Mouse (Mus musculus) stomach, embryonic 16.5 days (tissue): ENCODE measurements at regions not wholly inside any gene's neighbourhood (a gene's known extent, or its start where the extent isn't known, plus 50 kb on each side); places are given as distances from the start of the nearest gene placed in this dataset.

Experiments
- ATAC-seq: fragments of 200-750 bp; cut with Nextera tagmentation; 2 replicates; pipeline ENCODE4 v1.8.0; 2017; ENCODE audit warnings: moderate number of reproducible peaks, moderate TSS enrichment; ENCODE audit not compliant: insufficient read depth, low FRiP score
- H3K27ac ChIP-seq: fragments of 300-500 bp; sonication (generic); 2 replicates; pipeline ENCODE4 v1.5.1; 2014; ENCODE audit warnings: low read length
- H3K27me3 ChIP-seq: fragments of 300-500 bp; sonication (generic); 2 replicates; pipeline ENCODE4 v1.6.1; 2014; ENCODE audit warnings: low read length, control low read depth, mixed read lengths; ENCODE audit not compliant: control insufficient read depth, insufficient read depth
- H3K36me3 ChIP-seq: fragments of 300-500 bp; sonication (generic); 2 replicates; pipeline ENCODE4 v1.6.1; 2014; ENCODE audit warnings: low read length; ENCODE audit not compliant: control insufficient read depth, insufficient read depth
- H3K4me1 ChIP-seq: fragments of 300-500 bp; sonication (generic); 2 replicates; pipeline ENCODE4 v1.6.1; 2014; ENCODE audit warnings: low read length, control low read depth, mixed read lengths; ENCODE audit not compliant: control insufficient read depth, insufficient read depth
- H3K4me2 ChIP-seq: fragments of 300-500 bp; sonication (generic); 2 replicates; pipeline ENCODE4 v1.6.1; 2014; ENCODE audit warnings: low read depth, low read length, mixed read lengths
- H3K4me3 ChIP-seq: fragments of 300-500 bp; sonication (generic); replicated peaks from 2 replicates; pipeline ENCODE4 v1.5.1; 2014; ENCODE audit warnings: mild to moderate bottlenecking, low read length
- H3K9ac ChIP-seq: fragments of 300-500 bp; sonication (generic); 2 replicates; pipeline ENCODE4 v1.6.1; 2014; ENCODE audit warnings: low read length
- H3K9me3 ChIP-seq: fragments of 300-500 bp; sonication (generic); replicated peaks from 2 replicates; pipeline ENCODE4 v1.6.1; 2016; ENCODE audit warnings: low read length, control low read depth; ENCODE audit not compliant: control insufficient read depth
- WGBS: fragments of 180-500 bp; shearing (Covaris S2); extraction: QIAGEN DNeasy Blood & Tissue Kit; methylation state at CpG from one replicate; pipeline ENCODE4 v1.1.7; 2014; 5-methylcytosine and 5-hydroxymethylcytosine counted together

DNA sequence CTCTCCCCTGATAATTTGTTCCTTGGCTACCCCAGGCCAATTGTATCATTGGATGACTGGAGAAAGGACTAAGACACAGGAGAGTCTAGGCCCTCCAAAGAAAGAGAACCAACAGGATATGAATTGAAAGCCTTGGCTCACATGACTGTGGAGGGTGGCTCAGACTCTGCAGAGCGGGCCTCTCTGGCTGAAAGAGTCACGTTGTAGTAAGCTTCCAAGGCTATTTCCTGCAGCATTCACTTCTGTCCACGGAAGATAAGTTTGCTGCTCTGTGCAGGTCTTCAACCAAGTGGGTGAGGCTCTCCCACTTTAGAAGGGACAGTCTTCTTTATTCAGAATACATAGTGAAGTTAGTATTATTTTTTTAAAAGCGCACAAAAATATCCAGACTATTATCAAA is 332.1 kb upstream of the Nfe2l3 start:
- 79% methylated on average over 4 of the region's 4 CpGs for WGBS
- peaks cover 9% of the 10 kb centered on the region; the same call in 1 of the 2 replicates for H3K4me1 ChIP-seq
- no peak for ATAC-seq
- no peaks in the 10 kb centered on the region for H3K36me3 ChIP-seq
- H3K9me3 ChIP-seq = no peaks in the 10 kb centered on the region
- no peak overlapping the region for H3K4me3 ChIP-seq
- no peak overlapping the region for H3K9ac ChIP-seq
- H3K4me2 ChIP-seq = no peak overlapping the region
- H3K27ac ChIP-seq = no peak overlapping the region
- H3K27me3 ChIP-seq = no peaks in the 10 kb centered on the region

GRCm38 (mm10) chr6:51103236-51103635 is 329.2 kb upstream of the Nfe2l3 start:
- H3K4me1 ChIP-seq = peaks cover 9% of the 10 kb centered on the region; the same call in 1 of the 2 replicates
- no peak overlapping the region for H3K4me2 ChIP-seq
- H3K4me3 ChIP-seq = no peak overlapping the region
- H3K36me3 ChIP-seq = no peaks in the 10 kb centered on the region
- H3K27ac ChIP-seq = 0 out of 2 replicates have a peak overlapping the region, but pooled peaks have one; percentile 7
- no peaks in the 10 kb centered on the region for H3K27me3 ChIP-seq
- no peaks in the 10 kb centered on the region for H3K9me3 ChIP-seq
- 59% methylated on average over 4 of the region's 4 CpGs for WGBS
- no peak overlapping the region for H3K9ac ChIP-seq
- ATAC-seq = no peak

DNA sequence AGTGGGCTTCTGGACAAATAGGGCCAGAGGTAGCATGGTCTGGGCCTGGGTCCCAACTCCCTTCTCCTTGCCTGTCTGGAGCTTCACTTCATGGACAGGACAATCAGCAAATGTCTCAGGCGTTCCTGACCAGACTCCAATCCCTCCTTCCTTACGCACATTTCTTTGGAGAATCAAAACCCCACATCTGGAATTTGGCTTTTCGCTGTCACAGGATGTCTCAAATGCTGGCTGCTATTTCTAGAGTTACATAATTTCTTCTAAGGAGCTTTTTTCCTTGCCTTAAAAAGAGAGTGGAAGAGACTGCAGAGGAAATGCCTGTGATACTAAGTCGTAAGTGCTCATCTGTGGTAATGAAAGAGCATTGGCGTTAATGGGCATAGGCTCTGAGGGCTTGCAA is 328.1 kb upstream of the Nfe2l3 start:
- Histone ChIP-seq H3K4me3 (no peak overlapping the region), H3K4me1 (peaks cover 12% of the 10 kb centered on the region; the same call in 1 of the 2 replicates), H3K4me2 (no peak overlapping the region), H3K27ac (peak overlapping the region; percentile 43), H3K27me3 (no peaks in the 10 kb centered on the region), H3K9ac (no peak overlapping the region), H3K36me3 (no peaks in the 10 kb centered on the region), H3K9me3 (no peaks in the 10 kb centered on the region)
- WGBS = 63% methylated on average over 5 of the region's 5 CpGs
- ATAC-seq = no peak

DNA sequence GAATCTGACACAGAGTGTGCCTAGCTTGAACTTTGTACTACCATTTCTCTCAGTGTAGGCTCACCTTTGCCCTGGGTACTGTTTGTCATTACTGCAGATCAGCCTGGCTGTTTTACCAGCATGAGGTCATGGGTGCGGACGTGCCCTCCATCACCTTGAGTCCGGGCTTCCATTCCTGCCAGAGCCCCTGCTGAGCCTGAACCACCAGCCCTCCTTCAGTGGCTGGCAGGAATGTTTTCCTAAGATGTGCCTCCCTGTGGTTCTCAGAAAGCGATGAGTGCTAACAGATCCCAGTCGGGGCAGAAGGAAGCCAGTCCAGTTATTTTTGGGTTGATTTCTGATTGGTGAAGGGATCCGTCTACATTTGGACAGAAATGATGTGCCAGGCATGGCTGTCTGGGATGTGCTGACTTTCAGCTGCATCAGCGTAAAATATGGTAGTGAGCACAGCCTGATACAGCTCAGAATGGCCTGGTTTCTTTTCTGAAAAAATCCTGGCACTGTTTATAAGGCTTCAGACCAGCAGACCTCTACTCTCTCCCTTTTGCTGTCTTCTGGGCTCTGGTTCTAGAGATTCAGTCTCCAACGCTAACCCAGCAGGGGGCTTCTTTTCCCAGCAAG is 324.0 kb upstream of the Nfe2l3 start:
- Histone ChIP-seq H3K9me3 (no peaks in the 10 kb centered on the region), H3K27ac (no peak overlapping the region), H3K4me2 (no peak overlapping the region), H3K9ac (peak overlapping the region; percentile 2; the same call in 1 of the 2 replicates), H3K4me1 (peaks cover 9% of the 10 kb centered on the region; the same call in 1 of the 2 replicates), H3K27me3 (no peaks in the 10 kb centered on the region), H3K36me3 (no peaks in the 10 kb centered on the region), H3K4me3 (no peak overlapping the region)
- no peak for ATAC-seq
- 37% methylated on average over 8 of the region's 8 CpGs for WGBS

GRCm38 (mm10) chr6:51110596-51110995 is 321.9 kb upstream of the Nfe2l3 start:
- Histone ChIP-seq H3K36me3 (no peaks in the 10 kb centered on the region), H3K9ac (no peak overlapping the region), H3K9me3 (no peaks in the 10 kb centered on the region), H3K27ac (no peak overlapping the region), H3K4me2 (no peak overlapping the region), H3K27me3 (no peaks in the 10 kb centered on the region), H3K4me1 (0 out of 2 replicates have a peak, but pooled peaks cover 3% of the 10 kb centered on the region), H3K4me3 (no peak overlapping the region)
- 88% methylated on average over 3 of the region's 3 CpGs for WGBS
- ATAC-seq = no peak

GRCm38 (mm10) chr6:51114604-51115333 is 317.7 kb upstream of the Nfe2l3 start:
- Histone ChIP-seq H3K4me2 (no peak overlapping the region), H3K4me1 (peaks cover 6% of the 10 kb centered on the region; the same call in 1 of the 2 replicates), H3K9me3 (no peaks in the 10 kb centered on the region), H3K27ac (no peak overlapping the region), H3K27me3 (no peaks in the 10 kb centered on the region), H3K9ac (no peak overlapping the region), H3K36me3 (no peaks in the 10 kb centered on the region), H3K4me3 (no peak overlapping the region)
- ATAC-seq = no peak
- WGBS = 49% methylated on average over 10 of the region's 10 CpGs

DNA sequence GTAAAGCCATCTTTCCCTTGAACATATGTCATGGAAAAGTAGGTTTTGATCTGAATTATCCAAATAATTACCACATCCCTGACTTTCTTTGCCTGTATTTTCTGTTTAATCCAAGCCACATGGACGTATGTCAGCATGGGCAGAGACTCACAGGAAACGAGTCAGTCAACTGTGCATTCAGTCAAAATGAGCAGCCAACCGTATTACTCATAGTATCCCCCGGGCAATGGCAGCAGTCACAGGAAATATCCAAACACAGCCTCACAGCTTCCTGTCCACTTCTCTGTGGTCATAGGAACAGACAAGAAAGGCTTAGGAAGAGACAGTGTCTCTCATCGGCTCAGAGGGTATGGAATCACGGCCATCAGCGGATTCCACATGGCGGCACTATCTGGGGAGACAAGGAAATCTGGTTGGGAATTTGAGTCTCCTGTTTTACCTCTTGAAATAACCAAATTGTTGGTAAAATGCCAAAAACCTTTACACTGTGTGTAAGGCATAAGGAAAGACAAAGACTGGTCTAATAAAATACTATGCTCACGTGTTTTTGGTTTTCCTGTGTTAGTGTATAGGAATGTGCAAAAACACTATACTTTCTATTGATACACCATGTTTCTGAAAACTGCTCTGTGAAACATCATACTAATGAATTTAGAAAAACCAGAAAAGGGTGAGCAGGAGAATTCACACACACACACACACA is 313.5 kb upstream of the Nfe2l3 start:
- H3K4me1 ChIP-seq = peaks cover 8% of the 10 kb centered on the region; the same call in 1 of the 2 replicates
- H3K4me3 ChIP-seq = no peak overlapping the region
- no peaks in the 10 kb centered on the region for H3K36me3 ChIP-seq
- H3K9me3 ChIP-seq = no peaks in the 10 kb centered on the region
- WGBS = 54% methylated on average over 9 of the region's 9 CpGs
- peak overlapping the region; percentile 46; the same call in 1 of the 2 replicates for H3K27ac ChIP-seq
- H3K27me3 ChIP-seq = no peaks in the 10 kb centered on the region
- no peak for ATAC-seq
- H3K9ac ChIP-seq = no peak overlapping the region
- H3K4me2 ChIP-seq = no peak overlapping the region

- 40% methylated on average over 12 of the region's 12 CpGs for WGBS
- H3K4me3 ChIP-seq = no peak overlapping the region
- H3K9me3 ChIP-seq = no peaks in the 10 kb centered on the region
- peaks cover 8% of the 10 kb centered on the region; the same call in 1 of the 2 replicates for H3K4me1 ChIP-seq
- no peaks in the 10 kb centered on the region for H3K27me3 ChIP-seq
- no peak overlapping the region for H3K9ac ChIP-seq
- peak; percentile 74; the same call in 1 of the 2 replicates for ATAC-seq
- H3K27ac ChIP-seq = peak overlapping the region; percentile 87
- H3K36me3 ChIP-seq = no peaks in the 10 kb centered on the region
- 0 out of 2 replicates have a peak overlapping the region, but pooled peaks have one; percentile 7 for H3K4me2 ChIP-seq
These were observed 312.7 kb upstream of the Nfe2l3 start for GRCm38 (mm10) chr6:51119691-51120302.
